Mouse (Mus musculus) heart, postnatal 0 days (tissue): ENCODE data around the gene Gmfb.

Source experiments
- CTCF ChIP-seq: IDR thresholded peaks from 2 replicates; pipeline ENCODE4 v1.5.1; 2016; ENCODE audit warnings: antibody characterized with exemption, control low read depth, low read depth
- EP300 ChIP-seq: IDR thresholded peaks from 2 replicates; pipeline ENCODE4 v1.6.1; 2016; ENCODE audit warnings: antibody characterized with exemption, low read depth

DNA sequence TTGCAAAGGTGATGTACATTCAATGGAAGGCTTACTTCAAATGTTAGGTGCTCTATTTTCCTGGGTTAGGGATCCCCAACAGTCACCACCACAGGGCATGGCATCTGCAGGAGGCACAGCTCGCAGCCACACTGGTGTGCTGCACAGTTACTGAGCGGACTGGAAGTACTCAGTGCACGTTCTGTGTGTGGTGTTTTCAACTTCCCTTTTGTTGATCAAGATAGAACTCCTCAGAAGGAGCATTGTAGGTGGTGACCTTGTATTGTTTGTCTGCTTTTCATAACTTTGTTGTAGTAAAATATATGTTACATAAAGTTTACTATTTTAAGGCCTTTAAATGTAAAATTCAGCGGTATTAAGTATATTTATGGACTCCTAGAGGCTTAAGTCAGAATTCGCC, 40.9 kb upstream of the Gmfb start:
- TF ChIP-seq EP300 (no peak), CTCF (no peak)
